Mouse (Mus musculus) urinary bladder, postnatal 4 days (tissue): ENCODE measurements around the gene Cep164.

Source experiments
- DNase-seq, 2 experiments: peaks; one replicate each; pipeline ENCODE4 v3.0.0; 2021 to 2022; ENCODE audit warnings: low spot score in 2 of 2

Cep164 gene

GRCm38 (mm10) chr9:45838434-45839138, 10.1 kb upstream of the Cep164 start, which contains the start of gene Bace1:
Gene Bace1 (plus strand): TSS chr9:45838580.
- peak; percentile 77 to 82 for DNase-seq

DNA sequence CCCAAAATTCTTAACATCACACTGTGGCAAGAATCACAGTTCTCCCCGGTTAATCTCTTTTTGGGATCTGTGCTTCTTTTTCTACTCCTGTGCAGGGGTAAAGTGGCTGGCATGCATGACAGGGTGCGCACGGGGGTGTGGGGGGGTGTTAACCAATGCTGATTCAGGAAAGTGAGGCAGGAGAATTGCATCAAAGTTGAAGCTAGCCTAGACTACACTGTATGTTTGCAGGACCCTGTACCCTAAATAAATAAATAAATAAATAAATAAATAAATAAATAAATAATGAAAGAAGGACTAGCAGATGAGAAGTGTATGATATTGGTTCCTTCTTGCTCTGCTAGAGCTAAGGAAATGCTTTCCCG, 9.6 kb upstream of the Cep164 start:
- no peak for DNase-seq

- no peak for DNase-seq
Measured at GRCm38 (mm10) chr9:45833461-45833860, 5.0 kb upstream of the Cep164 start.

GRCm38 (mm10) chr9:45832898-45833297, 4.4 kb upstream of the Cep164 start:
- DNase-seq = no peak

DNA sequence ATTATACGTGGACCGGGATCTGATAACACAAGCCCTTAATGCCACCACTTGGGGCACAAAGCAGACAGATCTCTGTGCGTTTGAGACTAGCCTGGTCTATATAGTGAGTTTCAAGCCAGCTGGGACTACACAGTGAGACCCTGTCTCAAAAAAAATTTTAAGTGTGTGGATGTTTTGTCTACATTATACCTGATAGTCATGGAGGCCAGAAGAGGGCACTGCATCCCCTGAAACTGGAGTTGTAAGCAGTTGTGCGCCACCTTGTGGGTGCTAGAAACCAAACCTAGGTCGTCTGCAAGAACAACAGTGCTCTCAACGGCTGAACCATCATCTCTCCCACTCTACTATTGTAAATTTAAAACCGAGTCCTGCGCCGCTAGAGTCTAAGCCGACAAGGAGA, 616 bp upstream of the Cep164 start:
- DNase-seq = no peak

DNA sequence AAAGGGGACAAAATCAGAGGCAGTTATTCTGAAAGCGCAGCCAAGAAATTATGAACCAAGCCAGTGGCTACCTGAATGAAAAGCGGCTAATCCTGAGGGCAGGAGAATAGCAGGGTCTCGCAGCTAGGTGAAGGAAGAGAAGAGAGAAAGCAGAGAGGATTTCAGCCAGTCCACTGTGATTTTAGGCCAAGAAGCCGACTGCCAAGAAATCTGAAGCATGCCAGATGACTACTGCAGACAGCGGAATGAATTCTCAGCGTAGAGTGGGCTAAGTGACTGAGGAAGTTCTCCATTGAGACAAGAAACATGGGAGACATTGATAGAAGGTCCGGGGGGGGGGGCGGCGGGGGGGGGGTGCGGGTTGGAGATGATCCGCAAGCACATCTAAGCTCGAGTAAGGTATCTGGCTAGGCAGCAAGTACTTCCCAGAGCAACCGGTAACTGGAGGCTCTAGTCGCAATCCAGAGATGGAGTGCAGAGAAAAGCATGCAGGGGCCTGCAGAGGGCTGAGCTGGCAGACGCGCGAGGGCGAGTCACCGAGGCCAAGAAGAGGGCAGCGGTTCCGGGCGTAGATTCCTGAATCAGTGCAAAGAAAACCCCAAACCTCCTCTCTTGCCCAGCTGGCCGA, 714 bp downstream of the Cep164 start:
- no peak for DNase-seq

GRCm38 (mm10) chr9:45818406-45819011, 10.0 kb downstream of the Cep164 start:
- no peak for DNase-seq

- DNase-seq = no peak
Measured at GRCm38 (mm10) chr9:45815525-45815924, 13.0 kb downstream of the Cep164 start.

DNA sequence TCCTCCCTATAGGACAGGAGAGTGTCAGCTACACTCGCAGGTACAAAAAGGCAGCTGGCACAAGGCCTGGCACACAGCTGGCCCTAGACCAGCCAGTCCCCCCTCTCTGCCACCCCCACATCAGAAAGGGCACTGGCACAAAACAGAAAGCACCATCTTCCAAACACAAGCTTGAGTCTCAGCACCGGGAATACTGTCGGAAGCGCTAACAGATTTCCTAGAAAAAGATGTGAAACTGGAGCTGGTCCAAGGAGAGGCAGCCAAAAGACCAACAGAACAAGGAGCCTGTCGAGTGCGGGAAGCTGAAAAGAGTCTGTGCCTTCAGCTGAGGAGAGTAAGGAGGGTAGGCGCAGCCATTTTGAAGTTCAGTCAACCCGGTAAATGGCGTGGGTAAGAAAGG, 13.4 kb downstream of the Cep164 start:
- DNase-seq = no peak

DNA sequence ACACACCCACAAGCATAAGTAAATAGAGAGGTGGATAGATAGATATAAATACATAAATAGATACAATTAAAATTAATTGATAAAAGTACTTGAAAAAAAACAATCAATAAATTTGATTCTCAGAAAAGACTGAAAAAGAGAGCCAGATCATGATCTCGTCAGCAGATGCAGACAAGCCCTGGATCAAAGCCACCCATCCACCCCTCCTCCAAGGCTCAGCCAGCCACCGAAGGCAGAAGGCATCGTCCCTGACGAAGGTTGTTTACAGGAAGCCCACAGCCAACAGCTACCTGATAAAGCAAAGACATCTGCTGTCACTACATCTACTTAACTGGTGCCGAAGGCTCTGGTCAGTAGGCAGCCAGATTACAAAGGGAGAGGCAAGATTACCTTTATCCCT, 16.5 kb downstream of the Cep164 start:
- no peak for DNase-seq

DNA sequence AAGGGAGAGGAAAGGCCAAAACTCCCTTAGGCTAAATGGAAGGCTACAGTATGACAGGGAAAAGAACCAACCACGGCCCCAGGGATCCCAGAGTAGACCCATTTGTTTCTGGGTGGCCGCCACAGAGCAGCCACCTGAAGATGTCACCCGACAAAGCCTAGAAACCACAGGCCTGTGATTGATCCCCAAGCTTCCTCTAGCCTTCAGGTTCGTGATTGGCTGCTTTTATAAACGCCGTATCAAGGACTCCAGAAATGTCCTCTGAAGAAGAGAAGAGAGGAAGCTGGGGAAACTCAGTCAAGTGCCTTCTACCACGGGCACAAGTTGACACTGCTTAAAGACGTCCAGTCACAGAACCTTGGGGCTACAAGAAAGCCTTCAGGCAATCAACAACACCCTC, 20.7 kb downstream of the Cep164 start:
- DNase-seq = no peak

DNA sequence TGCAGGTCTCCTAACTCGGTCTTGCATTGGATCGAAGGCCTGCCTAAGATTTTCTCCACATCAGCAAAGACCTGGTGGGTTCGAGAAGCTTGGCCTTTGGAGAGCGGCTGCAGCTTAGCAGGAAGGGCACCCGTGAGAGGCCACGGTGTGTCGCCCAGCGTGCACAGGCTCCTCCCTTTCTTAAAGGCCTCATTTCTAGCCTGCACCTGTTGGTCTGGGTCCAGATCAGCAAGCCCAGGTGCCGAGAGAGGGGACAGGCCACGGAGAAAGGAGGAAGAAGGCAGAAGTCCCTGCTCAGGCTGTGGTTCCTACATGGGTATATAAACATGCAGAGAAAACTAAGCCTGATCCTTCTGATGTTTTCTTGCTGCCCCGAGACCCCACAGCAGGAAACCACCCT, 21.2 kb downstream of the Cep164 start:
- no peak for DNase-seq

DNA sequence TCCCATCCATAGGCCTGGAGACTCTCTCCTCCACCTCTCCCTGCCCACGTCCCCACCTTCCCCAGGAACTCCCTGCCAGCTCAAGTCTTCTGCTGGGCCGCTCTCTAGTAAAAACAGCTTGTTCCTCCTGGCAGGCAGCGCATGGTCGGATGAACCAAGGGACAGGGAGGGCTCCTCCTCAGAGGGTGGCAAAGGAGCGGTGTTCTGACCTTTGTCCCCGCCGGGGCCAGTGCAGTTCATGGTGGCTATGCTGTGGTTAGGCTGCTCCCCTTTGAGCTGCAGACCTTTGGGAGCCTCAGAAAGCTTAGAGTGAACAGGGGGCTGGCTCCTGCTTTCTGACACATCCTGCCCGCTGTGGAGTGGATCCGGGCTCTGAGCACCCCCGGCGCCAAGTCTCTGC, 21.6 kb downstream of the Cep164 start:
- DNase-seq = no peak

GRCm38 (mm10) chr9:45803070-45803774, 25.3 kb downstream of the Cep164 start:
- no peak for DNase-seq

DNA sequence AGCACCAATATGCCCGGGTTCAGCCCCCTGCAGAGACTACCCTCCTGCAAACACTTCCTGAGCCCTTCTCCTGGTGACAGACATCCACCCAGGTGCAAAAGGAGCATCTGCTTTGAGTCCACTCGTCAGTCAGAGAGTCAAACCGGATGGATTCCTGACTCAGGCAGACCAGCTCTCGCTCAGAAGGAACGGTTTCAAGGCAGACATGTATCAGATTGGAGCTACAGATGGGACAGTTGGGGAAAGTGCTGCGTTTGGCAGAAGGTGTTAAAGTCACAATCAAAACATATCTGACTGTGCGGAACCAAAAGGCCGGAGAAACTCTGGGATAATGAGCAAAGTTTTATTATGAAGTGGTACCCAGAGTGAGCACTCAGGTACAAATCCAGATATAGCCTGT, 29.1 kb downstream of the Cep164 start:
- no peak for DNase-seq

DNA sequence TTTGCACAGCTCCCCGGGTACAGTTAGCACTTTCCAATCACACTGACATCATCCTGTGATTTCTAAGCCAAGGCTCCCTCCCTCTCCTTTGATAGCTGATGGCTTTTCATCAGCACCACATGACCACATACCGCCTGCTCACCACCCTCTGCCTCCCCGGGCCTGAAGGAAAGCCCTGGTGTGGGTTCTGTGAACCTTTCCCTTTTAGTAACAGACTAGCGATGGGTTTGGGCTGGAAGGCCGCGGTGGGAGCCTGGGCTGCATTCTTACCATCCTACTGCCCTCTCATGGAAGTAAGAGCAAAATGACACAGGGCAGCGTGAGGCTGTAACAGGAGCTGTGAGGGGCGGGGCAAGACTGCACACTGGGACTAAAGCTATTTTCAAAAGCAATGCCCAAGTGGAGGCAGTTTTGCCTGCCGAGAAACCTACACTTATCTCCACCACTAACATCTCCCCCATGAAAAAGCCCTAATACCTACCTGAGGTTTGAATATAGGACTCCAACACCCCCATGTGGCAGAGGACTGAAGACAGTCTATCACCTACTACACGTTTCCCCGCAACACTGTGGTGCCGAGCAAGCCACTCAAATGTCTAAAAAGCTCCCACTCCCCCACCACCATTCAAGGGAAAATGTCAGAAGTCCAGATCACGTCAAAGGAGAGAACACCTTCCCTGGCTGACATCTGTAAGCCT, 29.9 kb downstream of the Cep164 start:
- no peak for DNase-seq

- no peak for DNase-seq
Measured at GRCm38 (mm10) chr9:45797271-45797670, 31.2 kb downstream of the Cep164 start.

- no peak for DNase-seq
Measured at GRCm38 (mm10) chr9:45795722-45796121, 32.8 kb downstream of the Cep164 start.

- no peak for DNase-seq
Measured at GRCm38 (mm10) chr9:45793697-45794096, 34.8 kb downstream of the Cep164 start.

DNA sequence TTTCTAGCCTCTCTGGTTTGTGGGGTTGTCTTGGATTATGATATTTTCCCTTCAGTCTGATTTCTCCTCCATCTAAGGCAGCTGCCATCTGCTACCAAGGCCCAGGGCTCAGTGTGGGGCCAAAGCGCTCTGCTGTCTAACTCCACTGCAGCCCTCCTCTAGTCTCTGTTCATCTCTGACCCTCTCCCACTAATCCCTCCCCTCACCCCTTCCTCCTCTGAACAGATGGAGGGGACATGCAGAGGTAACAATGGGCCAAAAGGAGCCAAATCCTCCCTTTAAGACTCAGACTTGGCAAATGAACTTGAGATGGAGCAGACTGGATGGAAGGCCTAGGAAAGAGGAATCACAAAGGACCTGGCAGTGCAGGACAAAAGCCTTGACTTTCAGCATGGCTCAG, 36.3 kb downstream of the Cep164 start:
- no peak for DNase-seq

DNA sequence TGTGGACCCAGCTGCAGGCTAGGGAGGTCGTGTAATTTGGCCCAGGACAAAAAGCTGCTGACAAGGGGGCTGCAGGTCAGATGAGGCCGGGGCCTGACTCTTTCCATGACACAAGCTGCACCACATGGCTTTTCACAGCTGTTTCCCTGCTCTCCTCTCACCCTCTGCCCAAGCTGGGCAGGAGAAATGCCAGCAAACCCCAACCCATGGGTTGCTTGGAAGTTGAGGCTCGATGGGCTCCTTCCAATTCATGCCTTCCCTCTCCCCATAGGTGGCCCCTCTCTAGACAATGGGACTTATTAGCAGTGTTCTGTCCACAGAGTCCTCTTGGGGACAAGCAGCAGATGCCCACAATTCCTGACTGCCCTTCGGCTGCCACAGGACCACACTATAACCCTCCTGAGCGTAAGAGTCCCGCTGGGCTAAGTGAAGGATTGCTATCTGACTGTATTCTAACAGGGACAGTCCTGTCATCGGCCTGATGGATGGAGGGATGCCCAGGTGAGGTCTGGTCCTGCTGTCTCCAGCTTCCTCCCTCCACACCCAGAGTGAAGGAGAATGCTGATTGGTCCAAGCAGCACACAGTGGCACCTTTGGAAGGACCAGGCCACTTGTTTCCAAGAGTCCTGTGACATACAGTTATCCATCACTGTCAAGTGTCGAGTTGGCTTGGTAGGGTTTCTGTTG, 36.9 kb downstream of the Cep164 start:
- DNase-seq = no peak
